ENCODE assay signal across 8 mouse cellular contexts in genomic region chr4:41097871-41098576, GRCm38 (mm10). TPM values are rescaled to one million over a fixed set of nuclear protein-coding genes. Genes with fewer than 3 reads are reported as not detected.
DNase-seq lines count a peak whose midpoint lies in the region; ATAC-seq and TF ChIP-seq lines count a peak whose summit lies in the region.

Gene Aqp3, minus strand, starts transcription at chr4:41098183.

- intact Hi-C loops in left cerebral cortex, adult 2 months (cut with DNase I): no loop called here
- intact Hi-C loops in left cerebral cortex, postnatal 14 days (cut with DNase I): no loop called here

- no peaks in the 10 kb centered on the region for H3K9me3 ChIP-seq in embryonic facial prominence, embryonic 10.5 days
- no peaks in the 10 kb centered on the region for H3K9me3 ChIP-seq in hindbrain, embryonic 14.5 days (ENCODE audit: control insufficient read depth, low read length)
- H3K9me3 ChIP-seq in midbrain, embryonic 15.5 days: no peaks in the 10 kb centered on the region

- peak; percentile 54 for ATAC-seq in hindbrain, embryonic 14.5 days (ENCODE audit: low FRiP score)
- peak; percentile 64 for ATAC-seq in midbrain, embryonic 15.5 days (replicated peaks)

- H3K27me3 ChIP-seq in embryonic facial prominence, embryonic 10.5 days (replicated peaks; ENCODE audit: low read depth, poor library complexity, severe bottlenecking): peaks cover 64% of the 10 kb centered on the region
- peaks cover 17% of the 10 kb centered on the region for H3K27me3 ChIP-seq in hindbrain, embryonic 14.5 days (ENCODE audit: control insufficient read depth, insufficient read depth, low read length)
- H3K27me3 ChIP-seq in midbrain, embryonic 15.5 days (replicated peaks): peaks cover 18% of the 10 kb centered on the region

- peak within 1 kb of the TSS; percentile 43 for H3K4me3 ChIP-seq in left cerebral cortex, adult 2 months
- H3K4me3 ChIP-seq in embryonic facial prominence, embryonic 10.5 days: peak within 1 kb of the TSS; percentile 62
- H3K4me3 ChIP-seq in hindbrain, embryonic 14.5 days (replicated peaks; ENCODE audit: low read length): peak within 1 kb of the TSS; percentile 46
- H3K4me3 ChIP-seq in midbrain, embryonic 15.5 days: peak within 1 kb of the TSS; percentile 53

- TF ChIP-seq CTCF in left cerebral cortex, adult 2 months (IDR thresholded peaks at IDR 0.05): no peak

- WGBS in embryonic facial prominence, embryonic 10.5 days: under 1% methylated on average over 42 of the region's 42 CpGs
- WGBS in hindbrain, embryonic 14.5 days: 1% methylated on average over 42 of the region's 42 CpGs
- WGBS in midbrain, embryonic 15.5 days: under 1% methylated on average over 42 of the region's 42 CpGs

- DNase-seq in left cerebral cortex, adult 2 months (ENCODE audit: extremely low spot score in 1 of 2, low spot score in 2 of 2): peak in 1 of 2 experiments; percentile 19
- DNase-seq in left cerebral cortex, postnatal 14 days (ENCODE audit: low spot score in 2 of 2): no peak
- peak; percentile 57 for DNase-seq in embryonic facial prominence, embryonic 10.5 days (ENCODE audit: low spot score)
- DNase-seq in hindbrain, embryonic 14.5 days (ENCODE audit: low spot score): peak; percentile 42
- peak; percentile 85 for DNase-seq in liver
- DNase-seq in thymus, postnatal 14 days: peak; percentile 75
- DNase-seq in cerebellum, adult 9-11 months: no peak

- no peak within 1 kb of the TSS for H3K27ac ChIP-seq in left cerebral cortex, adult 2 months
- H3K27ac ChIP-seq in embryonic facial prominence, embryonic 10.5 days (replicated peaks): no peak within 1 kb of the TSS; the same call in 1 of the 2 replicates
- no peak within 1 kb of the TSS for H3K27ac ChIP-seq in hindbrain, embryonic 14.5 days
- H3K27ac ChIP-seq in midbrain, embryonic 15.5 days: no peak within 1 kb of the TSS

- H3K4me2 ChIP-seq in hindbrain, embryonic 14.5 days (replicated peaks): peak within 1 kb of the TSS; percentile 94
- peak within 1 kb of the TSS; percentile 99 for H3K4me2 ChIP-seq in midbrain, embryonic 15.5 days

- H3K4me1 ChIP-seq in embryonic facial prominence, embryonic 10.5 days: peaks cover 36% of the 10 kb centered on the region
- H3K4me1 ChIP-seq in hindbrain, embryonic 14.5 days (replicated peaks; ENCODE audit: control insufficient read depth, insufficient read depth, low read length): peaks cover 5% of the 10 kb centered on the region
- H3K4me1 ChIP-seq in midbrain, embryonic 15.5 days: peaks cover 10% of the 10 kb centered on the region

- peak within 1 kb of the TSS; percentile 70 for H3K9ac ChIP-seq in hindbrain, embryonic 14.5 days
- H3K9ac ChIP-seq in midbrain, embryonic 15.5 days: peak within 1 kb of the TSS; percentile 60

- no peaks in the 10 kb centered on the region for H3K36me3 ChIP-seq in embryonic facial prominence, embryonic 10.5 days (replicated peaks)
- H3K36me3 ChIP-seq in hindbrain, embryonic 14.5 days (replicated peaks; ENCODE audit: control insufficient read depth, insufficient read depth): no peaks in the 10 kb centered on the region
- no peaks in the 10 kb centered on the region for H3K36me3 ChIP-seq in midbrain, embryonic 15.5 days (replicated peaks)

RNA-seq across cellular contexts. Expression of gene Aqp3, which starts in this region (rescaled TPM):
- not detected for total RNA-seq in left cerebral cortex, adult 2 months (2021)
- total RNA-seq in left cerebral cortex, postnatal 14 days (2021): not detected
- polyA plus RNA-seq in embryonic facial prominence, embryonic 10.5 days (2016; fragmentation: Nextera tagmentation; extraction: Ambion mirVana): 2.9 and 4.5 TPM in 2 replicates
- 0.17 TPM in 1 of 2 replicates, not detected in the other for polyA plus RNA-seq in hindbrain, embryonic 14.5 days (2014; fragmentation: Nextera tagmentation; extraction: Ambion mirVana)
- polyA plus RNA-seq in midbrain, embryonic 15.5 days (2015; fragmentation: Nextera tagmentation; extraction: Ambion mirVana): 0.15 and 0.58 TPM in 2 replicates

Comparison
In these comparisons a context has a peak if more than half of its experiments do, and no peak if none do; other contexts are left out.
1. Peak in DNase-seq, ATAC-seq, H3K4me3 ChIP-seq, H3K9ac ChIP-seq and H3K4me2 ChIP-seq in hindbrain, embryonic 14.5 days; RNA of the gene not detected or under 1 TPM.
2. Peak in ATAC-seq, H3K4me3 ChIP-seq, H3K9ac ChIP-seq and H3K4me2 ChIP-seq in midbrain, embryonic 15.5 days; RNA of the gene not detected or under 1 TPM.
3. DNase-seq: peak in embryonic facial prominence, embryonic 10.5 days (single experiment), liver (single experiment) and thymus, postnatal 14 days (single experiment); none in left cerebral cortex, postnatal 14 days (0 of 2) and cerebellum, adult 9-11 months (single experiment).
4. Peak in every context shown above with its lines, with median percentiles within 50 percentile points of each other: H3K4me3 ChIP-seq.